Mouse (Mus musculus) right cerebral cortex, postnatal 36 days (tissue): ENCODE data around the gene Prickle3.
"Not testable (repeated sequence)": the region's sequence is repeated elsewhere in the genome, so short reads cannot be mapped to it uniquely, and the experiment has no call there.

Source experiments
- DNase-seq, 2 experiments: peaks; one replicate each; pipeline ENCODE4 v3.0.0; 2022; ENCODE audit warnings: low spot score in 2 of 2, mixed read lengths in 1 of 2

The Prickle3 gene

GRCm38 (mm10) chrX:7670921-7671623 lies 14.0 kb downstream of the Prickle3 start, which contains the start of gene Plp2:
TSS of gene Plp2 (minus strand) at chrX:7671390.
- DNase-seq, result no peak

GRCm38 (mm10) chrX:7672739-7673138 lies 15.7 kb downstream of the Prickle3 start:
- DNase-seq, result no peak

- DNase-seq, result no peak
Observed at GRCm38 (mm10) chrX:7673578-7674281, 16.7 kb downstream of the Prickle3 start.

- DNase-seq, result no peak
Observed at GRCm38 (mm10) chrX:7674284-7675000, 17.4 kb downstream of the Prickle3 start.

- no peak for DNase-seq
Observed at GRCm38 (mm10) chrX:7675001-7675380, 17.9 kb downstream of the Prickle3 start.

- no peak for DNase-seq
Observed at GRCm38 (mm10) chrX:7678986-7679385, 21.9 kb downstream of the Prickle3 start.

- peak; percentile 68 to 75 for DNase-seq
Observed at GRCm38 (mm10) chrX:7679405-7680056, 22.5 kb downstream of the Prickle3 start.

GRCm38 (mm10) chrX:7680057-7680412 lies 23.0 kb downstream of the Prickle3 start:
- no peak for DNase-seq

GRCm38 (mm10) chrX:7680864-7681263 lies 23.8 kb downstream of the Prickle3 start, which contains the start of gene Magix:
TSS of gene Magix (minus strand) at chrX:7681251.
- no peak for DNase-seq

- DNase-seq, result no peak
Observed at GRCm38 (mm10) chrX:7688321-7688720, 31.3 kb downstream of the Prickle3 start.

- no peak for DNase-seq
Observed at GRCm38 (mm10) chrX:7690486-7690885, 33.4 kb downstream of the Prickle3 start.

GRCm38 (mm10) chrX:7692862-7693261 lies 35.8 kb downstream of the Prickle3 start:
- DNase-seq, result no peak

- no peak for DNase-seq
Observed at GRCm38 (mm10) chrX:7696520-7696919, 39.5 kb downstream of the Prickle3 start.

- DNase-seq, result peak; percentile 82 to 92
Observed at GRCm38 (mm10) chrX:7696954-7697381, 39.9 kb downstream of the Prickle3 start, which contains the start of gene Gpkow. TSS of gene Gpkow (plus strand) at chrX:7697131.

- not testable (repeated sequence) for DNase-seq
Observed at GRCm38 (mm10) chrX:7713764-7714134, 56.7 kb downstream of the Prickle3 start.

GRCm38 (mm10) chrX:7714135-7714899 lies 57.3 kb downstream of the Prickle3 start, which contains the start of gene Wdr45:
TSS of gene Wdr45 (plus strand) at chrX:7714333.
- peak; percentile 92 to 94 for DNase-seq

- not testable (repeated sequence) for DNase-seq
Observed at GRCm38 (mm10) chrX:7716058-7716457, 59.0 kb downstream of the Prickle3 start.
